Mouse (Mus musculus): ENCODE results near the gene Dnpep. TPM values are rescaled to one million over a fixed set of nuclear protein-coding genes. Genes with fewer than 3 reads are reported as not detected.

Gene Dnpep
- total and polyA plus RNA-seq, 3 experiments, result 70.3 to 136 (median 84.6) TPM

GRCm38 (mm10) chr1:75291321-75291720 is 26.5 kb downstream of the Dnpep start:
- H3K79me2 ChIP-seq (replicated peaks; ENCODE audit: control insufficient read depth, insufficient read depth, low read length), result no peaks in the 10 kb centered on the region
- no peaks in the 10 kb centered on the region for H3K27me3 ChIP-seq (ENCODE audit: control insufficient read depth, insufficient read depth, low read length)
- DNase-seq, result no peak
- no peaks in the 10 kb centered on the region for H3K36me3 ChIP-seq (ENCODE audit: control insufficient read depth, insufficient read depth, low read length)
- WGBS, result 76% methylated on average over 8 of the region's 8 CpGs
- no peak for TF ChIP-seq POLR2A (IDR thresholded peaks at IDR 0.05; ENCODE audit: insufficient read depth, low read depth, low read length)
- no peak for TF ChIP-seq CTCF (IDR thresholded peaks at IDR 0.05)
- no peak for TF ChIP-seq EP300 (IDR thresholded peaks at IDR 0.05; ENCODE audit: insufficient read depth, low read depth, low read length)
- H3K9ac ChIP-seq (ENCODE audit: low read depth, low read length), result no peak overlapping the region
- H3K27ac ChIP-seq, result no peak overlapping the region
- intact Hi-C loops (cut with DNase I), result no loop called here
- H3K4me3 ChIP-seq, result no peak overlapping the region
- H3K4me1 ChIP-seq (ENCODE audit: control insufficient read depth, insufficient read depth, low read length), result peaks cover 2% of the 10 kb centered on the region; the same call in 1 of the 2 replicates

GRCm38 (mm10) chr1:75290582-75290981 is 27.2 kb downstream of the Dnpep start:
- Histone ChIP-seq H3K79me2 (replicated peaks; ENCODE audit: control insufficient read depth, insufficient read depth, low read length) (no peaks in the 10 kb centered on the region), H3K4me3 (no peak overlapping the region), H3K27ac (no peak overlapping the region), H3K36me3 (ENCODE audit: control insufficient read depth, insufficient read depth, low read length) (no peaks in the 10 kb centered on the region), H3K9ac (ENCODE audit: low read depth, low read length) (no peak overlapping the region), H3K27me3 (ENCODE audit: control insufficient read depth, insufficient read depth, low read length) (no peaks in the 10 kb centered on the region), H3K4me1 (ENCODE audit: control insufficient read depth, insufficient read depth, low read length) (peaks cover 2% of the 10 kb centered on the region; the same call in 1 of the 2 replicates)
- TF ChIP-seq EP300 (IDR thresholded peaks at IDR 0.05; ENCODE audit: insufficient read depth, low read depth, low read length) (no peak), CTCF (IDR thresholded peaks at IDR 0.05) (peak; percentile 70)
- DNase-seq, result no peak
- intact Hi-C loops (cut with DNase I), result no loop called here

- no peaks in the 10 kb centered on the region for H3K27me3 ChIP-seq (ENCODE audit: control insufficient read depth, insufficient read depth, low read length)
- H3K27ac ChIP-seq, result no peak overlapping the region
- 64% methylated on average over 8 of the region's 8 CpGs for WGBS
- H3K79me2 ChIP-seq (replicated peaks; ENCODE audit: control insufficient read depth, insufficient read depth, low read length), result no peaks in the 10 kb centered on the region
- intact Hi-C loops (cut with DNase I), result no loop called here
- no peaks in the 10 kb centered on the region for H3K36me3 ChIP-seq (ENCODE audit: control insufficient read depth, insufficient read depth, low read length)
- no peak for DNase-seq
- no peak overlapping the region for H3K4me3 ChIP-seq
- H3K9ac ChIP-seq (ENCODE audit: low read depth, low read length), result no peak overlapping the region
- H3K4me1 ChIP-seq (ENCODE audit: control insufficient read depth, insufficient read depth, low read length), result peaks cover 2% of the 10 kb centered on the region; the same call in 1 of the 2 replicates
- no peak for TF ChIP-seq CTCF (IDR thresholded peaks at IDR 0.05)
- no peak for TF ChIP-seq EP300 (IDR thresholded peaks at IDR 0.05; ENCODE audit: insufficient read depth, low read depth, low read length)
- no peak for TF ChIP-seq POLR2A (IDR thresholded peaks at IDR 0.05; ENCODE audit: insufficient read depth, low read depth, low read length)
Measured at GRCm38 (mm10) chr1:75289888-75290431, 27.8 kb downstream of the Dnpep start.

- peak; percentile 30 to 40 for DNase-seq
- Histone ChIP-seq H3K4me1 (ENCODE audit: control insufficient read depth, insufficient read depth, low read length) (peaks cover 2% of the 10 kb centered on the region; the same call in 1 of the 2 replicates), H3K36me3 (ENCODE audit: control insufficient read depth, insufficient read depth, low read length) (no peaks in the 10 kb centered on the region), H3K9ac (ENCODE audit: low read depth, low read length) (no peak overlapping the region), H3K79me2 (replicated peaks; ENCODE audit: control insufficient read depth, insufficient read depth, low read length) (no peaks in the 10 kb centered on the region), H3K4me3 (no peak overlapping the region), H3K27me3 (ENCODE audit: control insufficient read depth, insufficient read depth, low read length) (no peaks in the 10 kb centered on the region), H3K27ac (no peak overlapping the region)
- intact Hi-C loops (cut with DNase I), result no loop called here
- WGBS, result 17% methylated on average over 7 of the region's 7 CpGs
- TF ChIP-seq EP300 (IDR thresholded peaks at IDR 0.05; ENCODE audit: insufficient read depth, low read depth, low read length) (no peak), POLR2A (IDR thresholded peaks at IDR 0.05; ENCODE audit: insufficient read depth, low read depth, low read length) (no peak)
Measured at GRCm38 (mm10) chr1:75289376-75289775, 28.4 kb downstream of the Dnpep start.

- Histone ChIP-seq H3K4me1 (ENCODE audit: control insufficient read depth, insufficient read depth, low read length) (no peaks in the 10 kb centered on the region), H3K27ac (no peak overlapping the region), H3K9ac (ENCODE audit: low read depth, low read length) (no peak overlapping the region), H3K4me3 (no peak overlapping the region), H3K27me3 (ENCODE audit: control insufficient read depth, insufficient read depth, low read length) (no peaks in the 10 kb centered on the region), H3K79me2 (replicated peaks; ENCODE audit: control insufficient read depth, insufficient read depth, low read length) (no peaks in the 10 kb centered on the region), H3K36me3 (ENCODE audit: control insufficient read depth, insufficient read depth, low read length) (no peaks in the 10 kb centered on the region)
- no peak for TF ChIP-seq EP300 (IDR thresholded peaks at IDR 0.05; ENCODE audit: insufficient read depth, low read depth, low read length)
- no peak for TF ChIP-seq POLR2A (IDR thresholded peaks at IDR 0.05; ENCODE audit: insufficient read depth, low read depth, low read length)
- no peak for TF ChIP-seq CTCF (IDR thresholded peaks at IDR 0.05)
- WGBS, result 80% methylated on average over 7 of the region's 7 CpGs
- intact Hi-C loops (cut with DNase I), result no loop called here
- no peak for DNase-seq
Measured at GRCm38 (mm10) chr1:75284911-75285310, 32.9 kb downstream of the Dnpep start.

- no peak overlapping the region for H3K4me3 ChIP-seq
- TF ChIP-seq EP300 (IDR thresholded peaks at IDR 0.05; ENCODE audit: insufficient read depth, low read depth, low read length) (no peak), CTCF (IDR thresholded peaks at IDR 0.05) (no peak), POLR2A (IDR thresholded peaks at IDR 0.05; ENCODE audit: insufficient read depth, low read depth, low read length) (no peak)
- DNase-seq, result no peak
- intact Hi-C loops (cut with DNase I), result no loop called here
- H3K27ac ChIP-seq, result no peak overlapping the region
- H3K36me3 ChIP-seq (ENCODE audit: control insufficient read depth, insufficient read depth, low read length), result no peaks in the 10 kb centered on the region
- H3K9ac ChIP-seq (ENCODE audit: low read depth, low read length), result no peak overlapping the region
- peaks cover 2% of the 10 kb centered on the region for H3K27me3 ChIP-seq (ENCODE audit: control insufficient read depth, insufficient read depth, low read length)
- 67% methylated on average over 5 of the region's 5 CpGs for WGBS
- H3K79me2 ChIP-seq (replicated peaks; ENCODE audit: control insufficient read depth, insufficient read depth, low read length), result no peaks in the 10 kb centered on the region
- no peaks in the 10 kb centered on the region for H3K4me1 ChIP-seq (ENCODE audit: control insufficient read depth, insufficient read depth, low read length)
Measured at GRCm38 (mm10) chr1:75283017-75283416, 34.8 kb downstream of the Dnpep start.
